Mouse (Mus musculus) lung, postnatal 10 days (tissue): ENCODE results near the gene Supt3.

ENCODE experiments used
- DNase-seq: peaks from one replicate; pipeline ENCODE4 v3.0.0; 2021

Gene Supt3

GRCm38 (mm10) chr17:45063776-45064175 is 286.8 kb downstream of the Supt3 start:
- DNase-seq, result no peak

DNA sequence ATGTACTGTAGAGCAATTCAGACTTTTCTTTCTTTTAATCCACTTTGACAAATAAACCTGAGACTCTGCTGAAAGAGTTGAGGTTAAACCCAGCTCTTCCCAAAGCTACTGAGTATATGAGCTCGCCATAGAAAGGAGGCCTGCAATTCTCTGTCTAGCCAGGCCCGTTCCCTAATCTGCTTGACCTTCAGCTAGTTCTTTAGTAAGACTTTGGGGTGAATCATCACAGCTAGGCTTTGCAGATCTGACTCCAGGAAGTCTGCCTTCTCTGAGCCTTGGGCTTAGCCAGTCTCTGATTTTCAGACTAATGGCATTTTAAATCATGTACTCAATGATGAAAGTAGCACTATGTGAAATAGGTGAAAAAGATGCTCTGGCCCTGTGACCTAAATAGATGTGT is 288.5 kb downstream of the Supt3 start:
- DNase-seq, result no peak

DNA sequence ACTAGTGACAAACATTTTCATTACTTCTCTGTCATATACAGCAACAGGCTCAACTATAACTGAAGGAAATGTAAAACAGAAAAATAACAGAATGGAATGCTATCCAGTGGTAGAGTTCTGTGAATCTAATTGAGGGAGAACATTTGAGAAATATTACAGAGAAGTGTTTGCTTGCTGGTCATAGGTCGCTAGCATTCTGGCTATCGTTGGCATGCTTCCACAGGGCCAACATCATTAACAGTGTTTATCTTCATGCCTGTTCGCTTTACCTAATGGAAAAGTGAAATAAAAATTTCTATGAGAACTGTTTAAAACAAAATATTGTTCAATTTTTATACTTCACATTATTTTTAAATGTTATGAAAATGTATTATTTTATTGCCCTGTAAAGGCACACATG is 290.5 kb downstream of the Supt3 start:
- DNase-seq, result no peak

DNA sequence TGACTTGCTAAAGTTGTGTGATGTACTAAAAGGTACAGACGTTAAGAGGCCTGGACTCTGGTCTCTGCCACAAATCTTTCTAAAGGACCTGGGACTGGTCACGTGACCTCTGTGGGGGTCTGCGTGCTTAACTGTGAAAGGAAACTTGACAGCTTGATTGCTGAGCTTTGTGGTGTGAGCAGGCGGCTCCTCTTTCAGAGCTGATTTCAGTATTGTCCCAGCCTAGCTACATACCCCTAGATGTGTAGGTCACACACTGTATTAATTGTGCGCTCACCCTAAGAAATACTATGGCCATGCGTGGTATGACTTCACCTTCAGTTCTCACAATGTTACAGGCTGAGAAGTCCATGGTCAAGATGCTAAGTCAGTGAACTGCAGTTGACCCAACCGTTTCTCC is 291.4 kb downstream of the Supt3 start:
- no peak for DNase-seq

DNA sequence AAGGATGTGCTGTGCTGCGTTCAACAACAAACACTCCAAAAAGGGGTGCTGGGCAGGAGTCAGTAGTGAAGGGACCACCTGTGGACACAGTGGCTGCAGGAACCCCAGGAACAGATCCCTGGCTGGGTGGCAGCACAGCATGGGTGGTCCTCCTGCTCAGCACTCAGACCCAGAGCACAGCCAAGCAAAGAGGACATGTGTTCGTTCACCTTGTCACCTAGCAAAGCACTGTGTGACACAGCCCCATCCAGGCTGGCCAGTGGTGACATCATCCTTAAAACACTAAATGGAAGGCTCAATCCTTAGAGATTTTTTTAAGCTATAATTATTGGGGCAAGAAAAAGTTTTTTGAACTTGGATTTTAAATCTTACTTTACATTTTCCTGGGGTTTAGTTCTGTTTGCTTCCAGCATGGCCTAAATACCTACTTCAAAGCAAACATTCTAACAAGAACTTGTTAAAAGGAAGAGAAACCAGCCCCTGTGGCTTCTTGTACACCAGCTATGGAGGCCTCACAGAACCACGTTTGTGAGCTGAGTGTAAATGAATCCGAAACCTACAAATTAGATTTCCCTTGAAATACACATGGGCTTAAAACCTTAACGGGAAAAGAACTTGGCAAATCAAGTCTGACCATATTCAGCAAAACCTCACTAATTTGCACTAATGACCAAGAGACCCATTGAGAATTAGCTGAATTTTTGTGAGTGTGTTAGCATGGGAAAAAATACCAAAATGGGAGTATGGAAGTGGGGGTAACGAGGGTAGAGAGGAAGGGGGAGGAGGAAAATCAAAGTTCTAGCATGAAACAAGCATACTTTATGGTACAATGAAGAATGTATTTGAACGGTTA is 295.8 kb downstream of the Supt3 start:
- no peak for DNase-seq

DNA sequence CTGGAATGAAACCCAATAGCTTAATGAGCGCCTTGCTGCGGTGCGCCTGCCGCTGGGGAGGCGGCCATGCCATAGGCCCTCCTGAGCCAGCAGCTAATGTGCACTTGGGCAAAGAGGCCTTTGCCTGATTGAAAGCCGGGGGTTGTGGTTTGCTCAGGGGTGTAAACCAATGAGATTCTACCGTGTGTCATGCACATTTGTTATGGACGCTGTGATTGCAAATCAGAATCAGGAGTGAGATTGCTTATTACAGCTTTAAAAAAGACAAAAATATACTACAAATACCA is 296.3 kb downstream of the Supt3 start:
- no peak for DNase-seq

GRCm38 (mm10) chr17:45073779-45074178 is 296.8 kb downstream of the Supt3 start:
- DNase-seq, result no peak

DNA sequence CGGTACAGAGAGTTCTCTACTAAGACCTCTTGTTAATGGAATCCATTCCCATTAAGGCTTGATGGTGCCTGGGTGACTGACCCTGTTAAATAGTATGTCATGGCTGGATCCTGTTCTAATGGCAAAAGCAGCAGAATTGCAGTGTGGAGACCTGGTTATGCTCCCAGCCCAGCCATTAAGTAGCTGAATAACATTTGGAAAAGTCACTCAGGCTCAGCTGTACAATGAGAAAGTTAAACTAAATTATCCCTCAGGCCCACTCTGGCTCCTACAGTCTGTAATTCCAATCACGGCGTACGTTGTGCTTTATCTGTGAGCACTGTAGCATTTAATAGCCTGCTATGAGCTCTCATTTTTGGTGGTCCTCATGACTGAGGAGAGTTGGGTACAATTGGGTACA is 300.0 kb downstream of the Supt3 start:
- no peak for DNase-seq

- DNase-seq, result no peak
Observed at GRCm38 (mm10) chr17:45077921-45078640, 301.1 kb downstream of the Supt3 start.

GRCm38 (mm10) chr17:45081521-45081920 is 304.6 kb downstream of the Supt3 start:
- peak; percentile 6 for DNase-seq

GRCm38 (mm10) chr17:45081955-45082475 is 305.1 kb downstream of the Supt3 start:
- peak; percentile 20 for DNase-seq

GRCm38 (mm10) chr17:45086361-45086760 is 309.4 kb downstream of the Supt3 start:
- DNase-seq, result no peak

GRCm38 (mm10) chr17:45087022-45087421 is 310.1 kb downstream of the Supt3 start:
- DNase-seq, result no peak

- DNase-seq, result no peak
Observed at GRCm38 (mm10) chr17:45101064-45101463, 324.1 kb downstream of the Supt3 start.

DNA sequence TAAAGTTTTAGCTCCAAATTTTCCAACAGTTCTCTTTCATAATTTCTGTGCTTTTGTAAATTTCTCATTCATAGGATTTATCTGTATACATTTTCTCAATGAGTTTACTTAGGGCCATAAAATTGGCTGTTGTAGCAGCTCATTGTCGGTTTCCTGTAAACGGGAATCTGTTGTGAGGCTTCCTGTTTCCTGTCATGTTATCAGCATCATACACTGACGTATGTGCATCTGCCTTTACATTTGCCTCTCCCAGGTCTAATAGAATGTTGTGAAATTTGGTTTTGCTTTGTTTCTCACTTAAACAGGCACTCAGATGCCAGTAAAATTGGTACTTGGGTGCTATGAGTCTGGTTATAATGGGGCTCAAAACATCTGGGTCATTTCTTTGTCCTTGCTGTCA is 338.4 kb downstream of the Supt3 start:
- no peak for DNase-seq

GRCm38 (mm10) chr17:45118565-45119471 is 341.9 kb downstream of the Supt3 start:
- DNase-seq, result no peak

DNA sequence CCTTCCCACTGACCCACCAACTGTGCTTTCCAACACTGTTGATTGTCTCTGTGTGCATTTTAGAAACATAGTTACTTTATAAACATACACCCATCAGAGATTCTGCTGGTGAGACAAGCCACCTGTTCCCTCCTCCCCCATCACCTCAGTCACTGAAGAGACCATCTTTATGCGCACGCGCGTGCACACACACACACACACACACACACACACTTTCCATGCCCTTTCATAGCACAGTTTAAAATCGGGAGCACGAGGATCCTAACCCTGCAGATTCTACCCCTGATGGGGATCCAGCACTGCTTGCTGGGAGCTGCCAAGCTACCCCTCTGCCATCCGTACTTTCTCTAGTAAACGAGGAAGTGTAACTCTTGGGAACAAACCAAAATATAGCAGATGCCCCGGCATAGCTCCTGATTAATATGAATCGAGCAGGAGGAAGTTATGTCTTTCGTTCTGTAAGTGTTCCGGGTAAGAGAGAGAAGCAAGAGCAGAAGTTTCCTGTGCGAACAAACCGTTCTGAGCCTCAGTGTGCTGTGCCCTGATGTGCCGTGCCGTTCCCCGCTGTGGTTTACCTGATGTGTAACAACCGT is 342.8 kb downstream of the Supt3 start:
- DNase-seq, result peak; percentile 43

DNA sequence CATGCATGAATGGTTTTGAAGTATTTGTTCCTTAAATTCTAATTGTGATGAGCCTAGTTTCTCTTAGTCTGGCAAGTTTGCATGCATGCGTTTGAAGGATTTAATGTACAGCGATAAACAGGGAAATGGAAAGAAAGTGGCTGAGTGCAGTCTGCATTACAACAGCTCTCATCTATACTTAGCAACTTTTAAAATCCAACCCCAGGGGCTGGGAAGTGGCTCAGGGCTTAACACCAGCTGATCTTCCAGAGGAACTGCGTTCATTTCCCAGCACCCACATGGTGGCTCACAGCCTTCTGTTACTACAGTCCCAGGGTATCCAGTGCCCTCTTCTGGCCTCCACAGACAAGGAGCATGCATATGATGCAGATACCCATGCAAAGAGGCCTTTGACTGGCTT is 346.9 kb downstream of the Supt3 start:
- no peak for DNase-seq

DNA sequence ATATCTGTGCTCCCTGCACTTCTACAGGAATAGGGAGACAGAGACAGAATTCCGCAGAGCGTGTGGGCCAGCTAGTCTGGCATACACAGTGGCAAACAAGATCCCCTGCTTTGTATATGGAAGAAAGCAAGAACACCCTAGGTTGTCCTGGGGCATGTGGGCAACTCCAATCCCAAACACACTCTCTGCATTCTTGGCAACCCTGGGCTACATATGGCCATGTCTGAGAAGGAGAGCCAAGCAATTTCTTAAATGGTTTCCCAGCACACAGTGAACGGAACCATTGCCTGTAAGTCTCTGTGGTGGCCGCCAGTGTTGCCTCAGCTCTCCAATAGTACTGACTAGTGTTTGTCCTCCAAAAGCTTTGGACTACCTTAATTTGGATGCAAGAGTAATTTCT is 351.7 kb downstream of the Supt3 start:
- DNase-seq, result no peak

DNA sequence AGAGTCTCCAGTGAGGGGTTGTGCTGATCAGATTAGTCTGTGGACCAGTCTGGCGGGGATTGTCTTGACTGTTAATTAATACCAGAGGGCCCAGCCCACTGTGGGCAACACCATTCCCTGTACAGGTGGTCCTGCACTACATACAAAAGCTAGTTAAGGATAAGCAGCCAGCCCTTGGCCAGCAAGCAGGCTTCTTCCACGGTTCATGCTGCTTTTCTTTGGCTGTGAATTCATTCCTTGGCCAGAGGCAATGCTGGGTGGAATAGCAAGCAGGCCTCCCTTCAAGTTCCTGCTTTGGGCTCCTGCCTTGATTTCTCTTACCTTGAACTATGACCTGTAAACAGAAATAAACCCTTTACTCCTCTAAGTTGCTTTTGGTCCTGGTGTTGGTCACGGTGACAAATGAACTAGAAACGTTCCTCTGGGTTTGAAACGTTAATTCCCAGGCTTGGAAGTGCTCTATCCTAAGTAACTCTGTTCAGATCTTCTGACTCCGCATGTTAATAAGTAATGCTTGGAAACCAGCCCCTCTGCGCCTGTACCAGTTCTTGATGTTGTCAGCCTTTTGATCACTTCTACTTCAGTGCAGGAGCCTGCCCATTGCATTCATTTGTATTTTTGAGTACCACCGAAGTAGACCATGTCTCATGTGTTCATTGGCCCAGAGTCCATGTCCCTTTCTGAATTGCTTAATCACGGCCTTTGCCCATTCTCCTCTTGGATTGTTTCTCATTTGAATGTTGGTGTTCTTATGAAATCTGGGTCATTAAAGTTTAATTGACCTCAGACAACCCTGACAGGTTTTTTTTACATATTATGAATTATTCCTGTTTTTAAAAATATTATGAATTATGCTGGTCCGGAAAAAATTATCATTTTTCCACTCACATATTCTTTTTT is 356.8 kb downstream of the Supt3 start:
- no peak for DNase-seq

DNA sequence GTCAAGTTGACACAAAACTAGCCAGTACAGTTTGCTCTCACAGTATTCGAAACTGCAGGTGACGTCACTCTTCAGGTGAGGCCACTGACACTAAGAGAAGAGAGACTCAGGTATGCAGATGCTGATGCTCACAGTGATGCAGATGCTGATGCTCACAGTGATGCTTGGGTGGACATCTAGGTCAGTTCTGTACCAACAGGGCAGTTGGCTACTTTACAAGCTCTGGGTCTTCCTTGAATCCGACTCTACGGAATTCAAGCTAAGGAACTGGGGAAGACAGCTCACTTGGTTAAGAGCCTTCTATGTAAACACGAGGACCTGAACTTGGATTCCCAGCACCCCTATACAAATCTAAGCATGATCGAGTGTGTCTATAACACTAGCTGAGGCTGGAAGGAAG is 359.5 kb downstream of the Supt3 start:
- DNase-seq, result no peak

- DNase-seq, result peak; percentile 12
Observed at GRCm38 (mm10) chr17:45143043-45143442, 366.1 kb downstream of the Supt3 start.
